Mouse (Mus musculus) erythroblast, embryonic 14.5 days (primary cell): ENCODE measurements around the gene Dnmt3a.

Source experiments
- GATA1 ChIP-seq: IDR thresholded peaks from 2 replicates; pipeline ENCODE4 v1.6.1; 2012; ENCODE audit warnings: low read length, inconsistent platforms, mixed read lengths
- TAL1 ChIP-seq: IDR thresholded peaks from 3 replicates; pipeline ENCODE4 v1.6.1; 2012; ENCODE audit warnings: low read length, inconsistent platforms, mixed read lengths

- TF ChIP-seq GATA1, result no peak
- TF ChIP-seq TAL1, result no peak
Measured at GRCm38 (mm10) chr12:3856748-3857147, 50.9 kb downstream of the Dnmt3a start.
